Mouse (Mus musculus) forebrain, embryonic 14.5 days (tissue): ENCODE measurements around the gene Nos1. TPM values are rescaled to one million over a fixed set of nuclear protein-coding genes. Genes with fewer than 3 reads are reported as not detected.

ENCODE experiments used
- ATAC-seq: fragments of 200-750 bp; cut with Nextera tagmentation; 2 replicates; pipeline ENCODE4 v1.8.0; 2017; ENCODE audit warnings: mild to moderate bottlenecking, moderate library complexity
- DNase-seq: peaks from one replicate; pipeline ENCODE4 v3.0.0-alpha.2; 2015; ENCODE audit warnings: low spot score
- H3K27ac ChIP-seq: fragments of 300-500 bp; sonication (generic); 2 replicates; pipeline ENCODE4 v1.5.1; 2014; ENCODE audit warnings: low read depth, mild to moderate bottlenecking, control low read depth, low read length, moderate library complexity
- H3K27me3 ChIP-seq: fragments of 300-500 bp; sonication (generic); replicated peaks from 2 replicates; pipeline ENCODE4 v1.6.1; 2014; ENCODE audit warnings: low read length, control low read depth, mixed read lengths; ENCODE audit not compliant: control insufficient read depth, insufficient read depth
- H3K36me3 ChIP-seq: fragments of 300-500 bp; sonication (generic); 2 replicates; pipeline ENCODE4 v1.6.1; 2014; ENCODE audit warnings: low read length, control low read depth; ENCODE audit not compliant: control insufficient read depth, insufficient read depth
- H3K4me1 ChIP-seq: fragments of 300-500 bp; sonication (generic); 2 replicates; pipeline ENCODE4 v1.6.1; 2014; ENCODE audit warnings: antibody characterized with exemption, low read length, control low read depth; ENCODE audit not compliant: control insufficient read depth, insufficient read depth
- H3K4me2 ChIP-seq: fragments of 300-500 bp; sonication (generic); 2 replicates; pipeline ENCODE4 v1.6.1; 2014; ENCODE audit warnings: mild to moderate bottlenecking, control low read depth, low read length
- H3K4me3 ChIP-seq: fragments of 300-500 bp; sonication (generic); 2 replicates; pipeline ENCODE4 v1.5.1; 2014; ENCODE audit warnings: low read depth, low read length, control low read depth
- H3K9ac ChIP-seq: fragments of 300-500 bp; sonication (generic); 2 replicates; pipeline ENCODE4 v1.6.1; 2014; ENCODE audit warnings: mild to moderate bottlenecking, low read length, control low read depth, moderate library complexity
- H3K9me3 ChIP-seq: fragments of 300-500 bp; sonication (generic); replicated peaks from 2 replicates; pipeline ENCODE4 v1.6.1; 2016; ENCODE audit warnings: low read length, control low read depth, mixed read lengths; ENCODE audit not compliant: control insufficient read depth
- WGBS: fragments of 180-500 bp; shearing (Covaris S2); extraction: QIAGEN DNeasy Blood & Tissue Kit; methylation state at CpG from one replicate; pipeline ENCODE4 v1.1.7; 2014; 5-methylcytosine and 5-hydroxymethylcytosine counted together
- polyA plus RNA-seq: library from polyadenylated mRNA; unstranded; fragments of >200 nt; fragmentation: Nextera tagmentation; extraction: Ambion mirVana; gene quantifications from 2 replicates; pipeline ENCODE4 v1.2.1, GENCODE M21; 2014

Gene Nos1
- polyA plus RNA-seq, 1 experiment from 2014 or later: 3.0 TPM

- DNase-seq (no peak), ATAC-seq (no peak)
- Histone ChIP-seq H3K27ac (no peak overlapping the region), H3K4me1 (no peaks in the 10 kb centered on the region), H3K4me3 (no peak overlapping the region), H3K9me3 (no peaks in the 10 kb centered on the region), H3K27me3 (no peaks in the 10 kb centered on the region), H3K36me3 (no peaks in the 10 kb centered on the region), H3K9ac (no peak overlapping the region), H3K4me2 (no peak overlapping the region)
- WGBS: 14% methylated on average over 9 of the region's 9 CpGs
These were observed 117.4 kb downstream of the Nos1 start for GRCm38 (mm10) chr5:117898055-117898806.

- peak; percentile 54 for DNase-seq
- H3K27me3 ChIP-seq: no peaks in the 10 kb centered on the region
- H3K27ac ChIP-seq: no peak overlapping the region
- H3K9ac ChIP-seq: no peak overlapping the region
- H3K4me3 ChIP-seq: no peak overlapping the region
- WGBS: 59% methylated on average over 10 of the region's 10 CpGs
- no peaks in the 10 kb centered on the region for H3K36me3 ChIP-seq
- no peak for ATAC-seq
- no peak overlapping the region for H3K4me2 ChIP-seq
- no peaks in the 10 kb centered on the region for H3K4me1 ChIP-seq
- no peaks in the 10 kb centered on the region for H3K9me3 ChIP-seq
These were observed 118.5 kb downstream of the Nos1 start for GRCm38 (mm10) chr5:117899361-117899760.

GRCm38 (mm10) chr5:117900921-117901705 is 120.3 kb downstream of the Nos1 start:
- Histone ChIP-seq H3K27ac (no peak overlapping the region), H3K27me3 (no peaks in the 10 kb centered on the region), H3K4me1 (no peaks in the 10 kb centered on the region), H3K4me3 (no peak overlapping the region), H3K4me2 (no peak overlapping the region), H3K36me3 (no peaks in the 10 kb centered on the region), H3K9me3 (no peaks in the 10 kb centered on the region), H3K9ac (no peak overlapping the region)
- DNase-seq (peak; percentile 45), ATAC-seq (no peak)
- 13% methylated on average over 13 of the region's 13 CpGs for WGBS

- Histone ChIP-seq H3K36me3 (no peaks in the 10 kb centered on the region), H3K27ac (no peak overlapping the region), H3K27me3 (no peaks in the 10 kb centered on the region), H3K9ac (no peak overlapping the region), H3K9me3 (no peaks in the 10 kb centered on the region), H3K4me1 (0 out of 2 replicates have a peak, but pooled peaks cover 4% of the 10 kb centered on the region), H3K4me3 (no peak overlapping the region), H3K4me2 (no peak overlapping the region)
- DNase-seq (no peak), ATAC-seq (no peak)
- WGBS: 57% methylated on average over 7 of the region's 7 CpGs
These were observed 122.7 kb downstream of the Nos1 start for GRCm38 (mm10) chr5:117903534-117903933.

GRCm38 (mm10) chr5:117905728-117906127 is 124.9 kb downstream of the Nos1 start:
- Histone ChIP-seq H3K4me3 (no peak overlapping the region), H3K4me2 (no peak overlapping the region), H3K36me3 (no peaks in the 10 kb centered on the region), H3K9ac (no peak overlapping the region), H3K9me3 (no peaks in the 10 kb centered on the region), H3K4me1 (0 out of 2 replicates have a peak, but pooled peaks cover 4% of the 10 kb centered on the region), H3K27me3 (no peaks in the 10 kb centered on the region), H3K27ac (no peak overlapping the region)
- ATAC-seq (no peak), DNase-seq (no peak)
- 94% methylated on average over 4 of the region's 4 CpGs for WGBS

- 86% methylated on average over 4 of the region's 4 CpGs for WGBS
- 0 out of 2 replicates have a peak, but pooled peaks cover 4% of the 10 kb centered on the region for H3K4me1 ChIP-seq
- no peak overlapping the region for H3K9ac ChIP-seq
- H3K4me2 ChIP-seq: no peak overlapping the region
- no peaks in the 10 kb centered on the region for H3K27me3 ChIP-seq
- no peak overlapping the region for H3K4me3 ChIP-seq
- H3K36me3 ChIP-seq: no peaks in the 10 kb centered on the region
- H3K9me3 ChIP-seq: no peaks in the 10 kb centered on the region
- DNase-seq: no peak
- ATAC-seq: no peak
- H3K27ac ChIP-seq: no peak overlapping the region
These were observed 128.7 kb downstream of the Nos1 start for GRCm38 (mm10) chr5:117909524-117909923.

- H3K4me3 ChIP-seq: no peak overlapping the region
- H3K27ac ChIP-seq: no peak overlapping the region
- no peaks in the 10 kb centered on the region for H3K4me1 ChIP-seq
- H3K4me2 ChIP-seq: no peak overlapping the region
- 93% methylated on average over 5 of the region's 5 CpGs for WGBS
- ATAC-seq (no peak), DNase-seq (no peak)
- H3K36me3 ChIP-seq: no peaks in the 10 kb centered on the region
- no peaks in the 10 kb centered on the region for H3K9me3 ChIP-seq
- no peaks in the 10 kb centered on the region for H3K27me3 ChIP-seq
- H3K9ac ChIP-seq: no peak overlapping the region
These were observed 135.5 kb downstream of the Nos1 start for GRCm38 (mm10) chr5:117916349-117916748.

GRCm38 (mm10) chr5:117916906-117917305 is 136.1 kb downstream of the Nos1 start:
- 66% methylated on average over 3 of the region's 3 CpGs for WGBS
- Histone ChIP-seq H3K9me3 (no peaks in the 10 kb centered on the region), H3K36me3 (no peaks in the 10 kb centered on the region), H3K27me3 (no peaks in the 10 kb centered on the region), H3K4me2 (no peak overlapping the region), H3K27ac (no peak overlapping the region), H3K4me1 (no peaks in the 10 kb centered on the region), H3K4me3 (no peak overlapping the region), H3K9ac (no peak overlapping the region)
- no peak for ATAC-seq
- DNase-seq: no peak
